Mouse (Mus musculus): ENCODE results near the gene Dnajc4. TPM values are rescaled to one million over a fixed set of nuclear protein-coding genes. Genes with fewer than 3 reads are reported as not detected.

Gene Dnajc4
- polyA plus RNA-seq, 1 experiment from 2014 or later: 22.5 TPM

GRCm38 (mm10) chr19:6948186-6948585, 44.2 kb downstream of the Dnajc4 start:
- Histone ChIP-seq H3K36me3 (ENCODE audit: control insufficient read depth, insufficient read depth, low read length) (0 out of 2 replicates have a peak, but pooled peaks cover 2% of the 10 kb centered on the region), H3K4me1 (replicated peaks; ENCODE audit: control insufficient read depth, insufficient read depth, low read length) (peaks cover 12% of the 10 kb centered on the region; the same call in 1 of the 2 replicates), H3K4me2 (replicated peaks; ENCODE audit: low read depth, low read length) (no peak overlapping the region), H3K27ac (ENCODE audit: low read depth, low read length) (no peak overlapping the region), H3K27me3 (ENCODE audit: control insufficient read depth, insufficient read depth, low read length) (no peaks in the 10 kb centered on the region; the same call in 1 of the 2 replicates), H3K9ac (ENCODE audit: low read depth, low read length) (no peak overlapping the region), H3K9me3 (ENCODE audit: control insufficient read depth, low read length) (no peaks in the 10 kb centered on the region), H3K4me3 (ENCODE audit: low read depth, low read length) (no peak overlapping the region; the same call in 1 of the 2 replicates)
- 78% methylated on average over 4 of the region's 4 CpGs for WGBS
- no peak for DNase-seq (ENCODE audit: low spot score)
- no peak for ATAC-seq (ENCODE audit: low FRiP score)

GRCm38 (mm10) chr19:6947742-6948141, 44.6 kb downstream of the Dnajc4 start:
- no peak for ATAC-seq (ENCODE audit: low FRiP score)
- no peak overlapping the region for H3K27ac ChIP-seq (ENCODE audit: low read depth, low read length)
- H3K4me3 ChIP-seq (ENCODE audit: low read depth, low read length): no peak overlapping the region
- no peaks in the 10 kb centered on the region; the same call in 1 of the 2 replicates for H3K27me3 ChIP-seq (ENCODE audit: control insufficient read depth, insufficient read depth, low read length)
- no peak overlapping the region for H3K9ac ChIP-seq (ENCODE audit: low read depth, low read length)
- no peaks in the 10 kb centered on the region for H3K9me3 ChIP-seq (ENCODE audit: control insufficient read depth, low read length)
- H3K4me2 ChIP-seq (replicated peaks; ENCODE audit: low read depth, low read length): no peak overlapping the region
- no peak for DNase-seq (ENCODE audit: low spot score)
- H3K36me3 ChIP-seq (ENCODE audit: control insufficient read depth, insufficient read depth, low read length): 0 out of 2 replicates have a peak, but pooled peaks cover 1% of the 10 kb centered on the region
- H3K4me1 ChIP-seq (replicated peaks; ENCODE audit: control insufficient read depth, insufficient read depth, low read length): peaks cover 11% of the 10 kb centered on the region; the same call in 1 of the 2 replicates
- 50% methylated on average over 4 of the region's 4 CpGs for WGBS

- 95% methylated on average over 6 of the region's 6 CpGs for WGBS
- Histone ChIP-seq H3K9ac (ENCODE audit: low read depth, low read length) (no peak overlapping the region), H3K27me3 (ENCODE audit: control insufficient read depth, insufficient read depth, low read length) (no peaks in the 10 kb centered on the region), H3K4me1 (replicated peaks; ENCODE audit: control insufficient read depth, insufficient read depth, low read length) (peaks cover 7% of the 10 kb centered on the region), H3K36me3 (ENCODE audit: control insufficient read depth, insufficient read depth, low read length) (no peaks in the 10 kb centered on the region), H3K9me3 (ENCODE audit: control insufficient read depth, low read length) (no peaks in the 10 kb centered on the region), H3K27ac (ENCODE audit: low read depth, low read length) (no peak overlapping the region), H3K4me2 (replicated peaks; ENCODE audit: low read depth, low read length) (no peak overlapping the region), H3K4me3 (ENCODE audit: low read depth, low read length) (no peak overlapping the region)
- no peak for DNase-seq (ENCODE audit: low spot score)
- no peak for ATAC-seq (ENCODE audit: low FRiP score)
These were observed 48.7 kb downstream of the Dnajc4 start for GRCm38 (mm10) chr19:6943709-6944108.

GRCm38 (mm10) chr19:6942764-6943163, 49.6 kb downstream of the Dnajc4 start:
- H3K36me3 ChIP-seq (ENCODE audit: control insufficient read depth, insufficient read depth, low read length): no peaks in the 10 kb centered on the region
- H3K4me1 ChIP-seq (replicated peaks; ENCODE audit: control insufficient read depth, insufficient read depth, low read length): peaks cover 7% of the 10 kb centered on the region
- no peaks in the 10 kb centered on the region for H3K27me3 ChIP-seq (ENCODE audit: control insufficient read depth, insufficient read depth, low read length)
- WGBS: 26% methylated on average over 5 of the region's 5 CpGs
- peak overlapping the region; percentile 86 for H3K9ac ChIP-seq (ENCODE audit: low read depth, low read length)
- no peaks in the 10 kb centered on the region for H3K9me3 ChIP-seq (ENCODE audit: control insufficient read depth, low read length)
- peak overlapping the region; percentile 99 for H3K4me2 ChIP-seq (replicated peaks; ENCODE audit: low read depth, low read length)
- ATAC-seq (ENCODE audit: low FRiP score) (no peak; the same call in none of the 2 replicates), DNase-seq (ENCODE audit: low spot score) (no peak)
- H3K27ac ChIP-seq (ENCODE audit: low read depth, low read length): peak overlapping the region; percentile 93; the same call in 1 of the 2 replicates
- peak overlapping the region; percentile 69 for H3K4me3 ChIP-seq (ENCODE audit: low read depth, low read length)

GRCm38 (mm10) chr19:6942249-6942691, 50.1 kb downstream of the Dnajc4 start, which contains the start of gene Gpr137:
Gene Gpr137, minus strand, starts transcription at chr19:6942480.
- Histone ChIP-seq H3K4me3 (ENCODE audit: low read depth, low read length) (peak within 1 kb of the TSS; percentile 69), H3K27ac (ENCODE audit: low read depth, low read length) (peak within 1 kb of the TSS; percentile 93), H3K36me3 (ENCODE audit: control insufficient read depth, insufficient read depth, low read length) (no peaks in the 10 kb centered on the region), H3K9ac (ENCODE audit: low read depth, low read length) (peak within 1 kb of the TSS; percentile 88), H3K9me3 (ENCODE audit: control insufficient read depth, low read length) (no peaks in the 10 kb centered on the region), H3K4me1 (replicated peaks; ENCODE audit: control insufficient read depth, insufficient read depth, low read length) (peaks cover 7% of the 10 kb centered on the region), H3K27me3 (ENCODE audit: control insufficient read depth, insufficient read depth, low read length) (no peaks in the 10 kb centered on the region), H3K4me2 (replicated peaks; ENCODE audit: low read depth, low read length) (peak within 1 kb of the TSS; percentile 99)
- ATAC-seq (ENCODE audit: low FRiP score) (peak; percentile 83), DNase-seq (ENCODE audit: low spot score) (peak; percentile 88)
- under 1% methylated on average over 26 of the region's 27 CpGs for WGBS

- Histone ChIP-seq H3K4me2 (replicated peaks; ENCODE audit: low read depth, low read length) (peak within 1 kb of the TSS; percentile 99), H3K4me3 (ENCODE audit: low read depth, low read length) (peak within 1 kb of the TSS; percentile 69), H3K9ac (ENCODE audit: low read depth, low read length) (peak within 1 kb of the TSS; percentile 88), H3K27me3 (ENCODE audit: control insufficient read depth, insufficient read depth, low read length) (no peaks in the 10 kb centered on the region), H3K27ac (ENCODE audit: low read depth, low read length) (peak within 1 kb of the TSS; percentile 93), H3K4me1 (replicated peaks; ENCODE audit: control insufficient read depth, insufficient read depth, low read length) (peaks cover 7% of the 10 kb centered on the region), H3K36me3 (ENCODE audit: control insufficient read depth, insufficient read depth, low read length) (no peaks in the 10 kb centered on the region), H3K9me3 (ENCODE audit: control insufficient read depth, low read length) (no peaks in the 10 kb centered on the region)
- ATAC-seq (ENCODE audit: low FRiP score) (peak; percentile 85), DNase-seq (ENCODE audit: low spot score) (peak; percentile 98)
- WGBS: under 1% methylated on average over 80 of the region's 83 CpGs
These were observed 50.8 kb downstream of the Dnajc4 start, which contains the start of gene Bad for GRCm38 (mm10) chr19:6941372-6942248. Gene Bad, plus strand, starts transcription at chr19:6941861.

GRCm38 (mm10) chr19:6940396-6941351, 51.7 kb downstream of the Dnajc4 start:
- Histone ChIP-seq H3K36me3 (ENCODE audit: control insufficient read depth, insufficient read depth, low read length) (no peaks in the 10 kb centered on the region), H3K4me3 (ENCODE audit: low read depth, low read length) (peak overlapping the region; percentile 69), H3K27ac (ENCODE audit: low read depth, low read length) (no peak overlapping the region; the same call in 1 of the 2 replicates), H3K4me2 (replicated peaks; ENCODE audit: low read depth, low read length) (peak overlapping the region; percentile 99), H3K9me3 (ENCODE audit: control insufficient read depth, low read length) (no peaks in the 10 kb centered on the region), H3K4me1 (replicated peaks; ENCODE audit: control insufficient read depth, insufficient read depth, low read length) (peaks cover 7% of the 10 kb centered on the region), H3K9ac (ENCODE audit: low read depth, low read length) (peak overlapping the region; percentile 88), H3K27me3 (ENCODE audit: control insufficient read depth, insufficient read depth, low read length) (peaks cover 6% of the 10 kb centered on the region)
- ATAC-seq (ENCODE audit: low FRiP score) (peak; percentile 17), DNase-seq (ENCODE audit: low spot score) (no peak)
- 31% methylated on average over 23 of the region's 29 CpGs for WGBS

Data from hindbrain, embryonic 11.5 days (tissue).